Mouse (Mus musculus) spleen, adult 2 months (tissue): ENCODE measurements around the gene Rpl9-ps6.

Source experiments
- CTCF ChIP-seq: fragments of 200-500 bp; IDR thresholded peaks from 2 replicates; pipeline ENCODE4 v1.5.1; 2011; ENCODE audit warnings: mild to moderate bottlenecking, inconsistent platforms; ENCODE audit not compliant: insufficient read depth, insufficient read length, insufficient replicate concordance; ENCODE audit errors: extremely low read depth
- POLR2A ChIP-seq: fragments of 200-500 bp; IDR thresholded peaks from 2 replicates; pipeline ENCODE4 v1.6.1; 2011; ENCODE audit warnings: low read depth, low read length, inconsistent platforms

DNA sequence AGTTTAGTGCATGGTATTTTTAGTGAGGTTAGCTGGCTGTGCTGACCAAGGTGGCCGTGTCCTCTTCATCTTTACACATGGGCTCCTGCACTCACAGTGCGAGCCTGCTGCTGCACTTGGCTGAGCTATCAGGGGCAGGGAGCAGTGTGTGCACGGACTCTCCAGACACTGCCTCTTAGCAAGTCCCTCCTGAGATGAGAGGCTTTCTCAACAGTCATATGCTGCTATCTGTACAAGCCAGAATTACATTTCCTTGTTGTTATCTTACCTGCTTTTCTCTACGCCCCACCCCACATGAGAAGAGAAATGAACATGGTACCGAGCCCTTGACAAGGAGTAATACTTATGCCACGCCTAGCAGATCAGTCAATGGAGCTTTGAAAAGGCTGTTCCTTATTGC lies 44.6 kb upstream of the Rpl9-ps6 start:
- TF ChIP-seq CTCF (no peak), POLR2A (no peak)
